Comparison of ENCODE assay signal across 8 mouse cellular contexts in the genomic region with DNA sequence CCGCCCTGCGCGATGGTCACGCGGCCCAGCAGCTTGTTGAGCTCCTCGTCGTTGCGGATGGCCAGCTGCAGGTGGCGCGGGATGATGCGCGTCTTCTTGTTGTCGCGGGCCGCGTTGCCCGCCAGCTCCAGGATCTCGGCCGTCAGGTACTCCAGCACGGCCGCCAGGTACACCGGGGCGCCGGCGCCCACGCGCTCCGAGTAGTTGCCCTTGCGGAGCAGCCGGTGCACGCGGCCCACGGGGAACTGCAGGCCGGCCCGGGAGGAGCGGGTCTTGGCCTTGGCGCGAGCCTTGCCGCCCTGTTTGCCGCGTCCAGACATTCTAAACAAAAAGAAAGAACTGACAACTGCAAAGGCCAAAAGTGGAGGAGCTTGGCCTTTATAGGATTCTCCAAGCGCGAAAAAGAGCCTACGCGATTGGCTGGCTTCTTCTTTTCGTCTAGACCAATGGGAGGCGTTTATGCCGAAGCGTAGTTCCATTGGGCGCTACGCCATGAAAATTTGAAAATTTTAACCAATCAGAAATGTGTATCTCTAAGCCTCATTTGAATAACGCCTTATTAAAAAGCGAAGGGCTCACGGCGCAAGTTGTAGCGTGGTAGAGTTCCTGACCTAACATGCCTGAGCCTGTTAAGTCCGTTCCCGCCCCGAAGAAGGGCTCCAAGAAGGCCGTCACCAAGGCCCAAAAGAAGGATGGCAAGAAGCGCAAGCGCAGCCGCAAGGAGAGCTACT. TPM values are rescaled to one million over a fixed set of nuclear protein-coding genes. Genes with fewer than 3 reads are reported as not detected.
DNase-seq lines count a peak whose midpoint lies in the region; ATAC-seq and TF ChIP-seq lines count a peak whose summit lies in the region.
"Not testable (repeated sequence)": the region's sequence is repeated elsewhere in the genome, so short reads cannot be mapped to it uniquely, and the experiment has no call there.

Gene Hist1h2an, minus strand, starts transcription at position 320 of the 731 bp plus-strand sequence.
Gene Hist1h2bp, plus strand, starts transcription at position 563 of the 731 bp plus-strand sequence.

- TF ChIP-seq CTCF in lung, postnatal 0 days (IDR thresholded peaks at IDR 0.05) = not testable (repeated sequence)

- DNase-seq in MEL-GATA-1-ER (ENCODE audit: extremely low read depth, low read depth) = peak; percentile 96
- peak; percentile 98 for DNase-seq in cerebellum, adult 9-10 months
- peak; percentile 87 for DNase-seq in hindbrain, embryonic 10.5 days (ENCODE audit: low spot score)
- peak; percentile 95 for DNase-seq in layer of hippocampus, adult 9-11 months
- peak; percentile 98 for DNase-seq in lung, postnatal 0 days (ENCODE audit: low spot score)
- peak; percentile 91 for DNase-seq in ovary, postnatal 14 days (ENCODE audit: low spot score)
- DNase-seq in thymus, postnatal 14 days = peak; percentile 84

- H3K27me3 ChIP-seq in hindbrain, embryonic 10.5 days (ENCODE audit: insufficient read depth, poor library complexity, severe bottlenecking); lung, postnatal 0 days (replicated peaks; ENCODE audit: insufficient read depth, low read length): not testable (repeated sequence)

- TF ChIP-seq EP300 in lung, postnatal 0 days (IDR thresholded peaks at IDR 0.05) = 0 out of 2 replicates have a peak, but pooled peaks have one; percentile 43

- H3K27ac ChIP-seq in hindbrain, embryonic 10.5 days = peak within 1 kb of the TSS; percentile 91
- H3K27ac ChIP-seq in lung, postnatal 0 days (ENCODE audit: low read length) = 0 out of 2 replicates have a peak within 1 kb of the TSS, but pooled peaks have one; percentile 55

- WGBS in hindbrain, embryonic 10.5 days = under 1% methylated on average over 41 of the region's 63 CpGs
- under 1% methylated on average over 32 of the region's 63 CpGs for WGBS in lung, postnatal 0 days

- H3K9ac ChIP-seq in lung, postnatal 0 days (replicated peaks; ENCODE audit: low read depth) = not testable (repeated sequence)

- H3K9me3 ChIP-seq in hindbrain, embryonic 10.5 days; lung, postnatal 0 days (ENCODE audit: low read length): not testable (repeated sequence)

- peaks cover 56% of the 10 kb centered on the region for H3K4me1 ChIP-seq in hindbrain, embryonic 10.5 days (replicated peaks)
- not testable (repeated sequence) for H3K4me1 ChIP-seq in lung, postnatal 0 days (ENCODE audit: insufficient read depth, low read depth, low read length)

- not testable (repeated sequence) for H3K36me3 ChIP-seq in hindbrain, embryonic 10.5 days; lung, postnatal 0 days (ENCODE audit: insufficient read depth, low read length)

- peak within 1 kb of the TSS; percentile 51 for H3K4me3 ChIP-seq in hindbrain, embryonic 10.5 days
- peak within 1 kb of the TSS; percentile 33 for H3K4me3 ChIP-seq in lung, postnatal 0 days (ENCODE audit: low read depth, low read length)

- peak within 1 kb of the TSS; percentile 47 for H3K4me2 ChIP-seq in lung, postnatal 0 days (replicated peaks; ENCODE audit: low read depth, low read length)

- peak; percentile 97 for ATAC-seq in frontal cortex, adult (ENCODE audit: low TSS enrichment)
- ATAC-seq in lung, postnatal 0 days = peak; percentile 96

RNA-seq across cellular contexts. Expression of gene Hist1h2an, which starts in this region (rescaled TPM):
- polyA plus RNA-seq in hindbrain, embryonic 10.5 days (2016; fragmentation: Nextera tagmentation; extraction: Ambion mirVana) = 9.9 and 11.4 TPM in 2 replicates
- 1.3 TPM in 1 of 2 replicates, not detected in the other for polyA plus RNA-seq in lung, postnatal 0 days (2015; fragmentation: Nextera tagmentation; extraction: Ambion mirVana)

RNA-seq across cellular contexts. Expression of gene Hist1h2bp, which starts in this region (rescaled TPM):
- polyA plus RNA-seq in hindbrain, embryonic 10.5 days (2016; fragmentation: Nextera tagmentation; extraction: Ambion mirVana) = 2.4 and 3.3 TPM in 2 replicates
- polyA plus RNA-seq in lung, postnatal 0 days (2015; fragmentation: Nextera tagmentation; extraction: Ambion mirVana) = 0.61 and 0.95 TPM in 2 replicates

Comparison
In these comparisons a context has a peak if more than half of its experiments do, and no peak if none do; other contexts are left out.
1. Peak in every context shown above with its lines: DNase-seq, ATAC-seq, H3K4me3 ChIP-seq and H3K27ac ChIP-seq.